Mouse (Mus musculus) myocyte (in vitro differentiated cells): ENCODE data around the gene Dis3l.

Experiments used
- MAX ChIP-seq: IDR thresholded peaks from one replicate; pipeline ENCODE4 v1.6.1; 2011; ENCODE audit warnings: low read depth, mild to moderate bottlenecking, control low read depth
- MYOG ChIP-seq, 3 experiments: IDR thresholded peaks; one replicate each; pipeline ENCODE4 v1.6.1; 2011; ENCODE audit warnings: control low read depth in 2 of 3, low read depth in 2 of 3, mild to moderate bottlenecking in 2 of 3; ENCODE audit not compliant: insufficient read length in 2 of 3, control insufficient read depth in 1 of 3, insufficient read depth in 1 of 3
- POLR2A ChIP-seq: IDR thresholded peaks from one replicate; pipeline ENCODE4 v1.6.1; 2011; ENCODE audit warnings: low read depth, mild to moderate bottlenecking, control low read depth, moderate library complexity; ENCODE audit not compliant: insufficient read length
- TCF12 ChIP-seq: IDR thresholded peaks from one replicate; pipeline ENCODE4 v1.6.1; 2011; ENCODE audit warnings: mild to moderate bottlenecking, control low read depth; ENCODE audit not compliant: poor library complexity, insufficient read depth, severe bottlenecking
- USF1 ChIP-seq: IDR thresholded peaks from one replicate; pipeline ENCODE4 v1.6.1; 2011; ENCODE audit warnings: low read depth, mild to moderate bottlenecking, control low read depth, moderate library complexity

DNA sequence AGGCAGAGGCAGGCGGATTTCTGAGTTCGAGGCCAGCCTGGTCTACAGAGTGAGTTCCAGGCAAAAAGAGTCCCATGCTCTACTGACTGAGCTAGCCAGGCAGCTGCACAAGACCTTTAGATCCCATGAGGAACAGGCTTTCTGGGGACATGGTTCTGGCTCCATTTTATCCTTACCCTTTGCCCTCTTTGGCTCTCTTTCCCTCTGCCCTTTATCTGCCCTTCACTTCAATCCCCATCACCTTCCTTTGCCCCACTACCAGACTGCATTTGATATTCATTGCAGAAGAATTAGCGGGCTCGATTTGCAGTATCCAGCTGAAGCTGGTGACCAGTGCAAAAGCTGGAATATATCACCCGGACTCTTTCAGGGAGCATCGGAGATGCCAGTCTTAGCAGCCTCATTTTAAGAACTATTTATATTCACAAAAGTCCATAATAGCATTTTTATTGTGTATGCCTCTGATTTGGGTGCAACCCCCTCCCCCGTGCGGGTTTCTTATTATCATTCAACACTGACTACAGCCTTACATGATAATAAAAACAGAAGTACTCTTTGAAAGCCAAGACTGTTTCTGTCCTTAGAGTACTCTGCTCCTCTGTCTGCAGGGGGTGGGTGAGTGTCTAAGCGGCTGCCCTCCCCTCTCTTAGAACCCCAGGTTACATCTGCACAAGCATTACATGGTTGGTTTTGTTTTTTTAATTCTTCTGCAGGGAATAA lies 20.3 kb upstream of the Dis3l start:
- TF ChIP-seq POLR2A (no peak), USF1 (no peak), MAX (no peak), MYOG (IDR thresholded peaks at IDR 0.05; ENCODE audit: control insufficient read depth in 1 of 3, insufficient read depth in 1 of 3, insufficient read length in 2 of 3, low read depth in 2 of 3) (no peak), TCF12 (no peak)
